Mouse (Mus musculus) bone marrow, adult 2 months (tissue): Measurements from ENCODE around the gene Lsm12. TPM values are rescaled to one million over a fixed set of nuclear protein-coding genes. Genes with fewer than 3 reads are reported as not detected.
A peak's percentile ranks its signal among the peaks of the same experiment; 100 is the strongest.

Source experiments
- H3K27ac ChIP-seq: fragments of 200-500 bp; 2 replicates; pipeline ENCODE4 v1.5.1; 2012; ENCODE audit warnings: low read depth, mild to moderate bottlenecking, control low read depth, inconsistent platforms, low read length; ENCODE audit not compliant: control insufficient read depth, poor library complexity, insufficient read depth
- H3K4me1 ChIP-seq: fragments of 200-500 bp; 2 replicates; pipeline ENCODE4 v1.6.1; 2011; ENCODE audit warnings: low read length; ENCODE audit not compliant: control insufficient read depth, insufficient read depth
- H3K4me3 ChIP-seq: fragments of 200-500 bp; replicated peaks from 2 replicates; pipeline ENCODE3; 2011; ENCODE audit warnings: mild to moderate bottlenecking, low read depth, low read length, control low read depth; ENCODE audit not compliant: control insufficient read depth
- CTCF ChIP-seq: fragments of 200-500 bp; IDR thresholded peaks from 2 replicates; pipeline ENCODE4 v1.5.1; 2011; ENCODE audit warnings: low read length, control low read depth; ENCODE audit not compliant: control insufficient read depth, insufficient read depth
- POLR2A ChIP-seq: fragments of 200-500 bp; IDR thresholded peaks from 2 replicates; pipeline ENCODE4 v1.6.1; 2011; ENCODE audit warnings: low read depth, mild to moderate bottlenecking, control low read depth, low read length, borderline replicate concordance; ENCODE audit not compliant: control insufficient read depth
- WGBS: fragments of 180-500 bp; shearing (Covaris S2); methylation state at CpG from one replicate; pipeline ENCODE4 v1.1.7; 2018; 5-methylcytosine and 5-hydroxymethylcytosine counted together
- polyA plus RNA-seq: library from polyadenylated mRNA; stranded (reverse); fragments of >200 nt; gene quantifications from 2 replicates; pipeline ENCODE4 v1.2.4, GENCODE M21; 2011; ENCODE audit warnings: low replicate concordance; ENCODE audit not compliant: missing spikeins, insufficient read depth, insufficient read length

Gene Lsm12
- polyA plus RNA-seq, 1 experiment: 43.4 TPM

DNA sequence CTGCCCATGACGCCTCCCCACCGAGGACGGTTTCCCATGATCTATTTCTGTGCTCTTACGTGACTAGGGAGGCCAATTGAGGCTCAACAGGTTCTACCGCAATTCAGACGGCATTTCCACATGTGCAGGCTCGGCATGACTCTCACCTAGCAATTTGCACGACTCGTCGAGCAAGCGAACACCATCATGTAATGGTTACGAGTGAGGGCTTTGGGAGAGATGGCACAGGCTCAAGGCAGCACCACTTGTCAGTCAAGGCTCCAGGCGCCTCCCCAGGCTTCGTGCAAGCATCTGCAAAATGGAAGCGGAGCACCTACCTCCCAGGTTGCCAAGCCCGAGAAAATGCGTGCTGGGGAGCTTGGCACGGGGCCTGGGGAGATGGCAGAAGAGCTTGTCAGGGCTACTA is 26.8 kb upstream of the Lsm12 start:
- Histone ChIP-seq H3K4me1 (peaks cover 14% of the 10 kb centered on the region), H3K27ac (no peak overlapping the region), H3K4me3 (no peak overlapping the region)
- TF ChIP-seq POLR2A: no peak
- no peak for TF ChIP-seq CTCF
- 89% methylated on average over 18 of the region's 18 CpGs for WGBS

DNA sequence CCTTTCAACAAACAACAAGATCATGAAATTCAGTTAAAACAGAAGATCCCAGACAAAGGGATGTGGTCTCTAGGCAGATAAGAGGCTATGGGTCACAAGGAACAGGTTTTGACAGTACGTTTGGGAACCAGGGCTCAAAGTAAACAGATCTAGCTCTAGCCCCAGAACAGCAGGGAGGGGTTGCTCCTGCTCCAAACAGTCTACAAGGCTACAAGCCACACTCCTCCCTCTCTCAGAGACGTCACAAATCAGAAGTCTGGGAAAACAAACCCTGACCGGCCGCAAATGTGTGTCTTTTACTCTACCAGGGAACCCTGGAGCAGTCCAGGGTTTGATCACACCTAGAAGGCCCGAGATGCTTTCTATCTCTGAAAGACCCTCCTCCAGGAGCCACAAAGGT is 25.9 kb upstream of the Lsm12 start:
- WGBS: 75% methylated on average over 5 of the region's 5 CpGs
- Histone ChIP-seq H3K27ac (no peak overlapping the region), H3K4me3 (no peak overlapping the region), H3K4me1 (peaks cover 14% of the 10 kb centered on the region)
- TF ChIP-seq CTCF (no peak), POLR2A (no peak)

DNA sequence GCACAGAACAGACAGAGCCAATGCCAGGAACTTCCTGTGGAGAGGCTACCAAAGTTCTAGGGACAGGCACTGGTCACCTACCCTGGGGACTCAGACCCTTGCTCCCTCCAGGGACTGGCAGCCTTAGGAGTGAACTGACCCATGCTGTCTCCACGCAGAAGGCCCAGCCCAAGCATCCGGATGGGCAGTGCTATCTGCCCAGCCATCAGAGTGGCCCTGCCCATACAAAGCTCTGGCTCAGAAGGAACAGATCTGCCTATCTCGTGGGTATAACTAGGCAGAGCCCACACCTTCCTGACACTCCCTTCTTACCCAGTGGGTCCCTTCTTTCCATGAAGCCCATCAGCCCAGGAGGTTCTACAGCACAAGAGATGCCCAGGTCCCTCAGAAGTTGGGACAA is 25.1 kb upstream of the Lsm12 start:
- WGBS: 73% methylated on average over 3 of the region's 3 CpGs
- TF ChIP-seq CTCF: no peak
- TF ChIP-seq POLR2A: no peak
- Histone ChIP-seq H3K4me1 (peaks cover 14% of the 10 kb centered on the region), H3K4me3 (no peak overlapping the region), H3K27ac (no peak overlapping the region)

DNA sequence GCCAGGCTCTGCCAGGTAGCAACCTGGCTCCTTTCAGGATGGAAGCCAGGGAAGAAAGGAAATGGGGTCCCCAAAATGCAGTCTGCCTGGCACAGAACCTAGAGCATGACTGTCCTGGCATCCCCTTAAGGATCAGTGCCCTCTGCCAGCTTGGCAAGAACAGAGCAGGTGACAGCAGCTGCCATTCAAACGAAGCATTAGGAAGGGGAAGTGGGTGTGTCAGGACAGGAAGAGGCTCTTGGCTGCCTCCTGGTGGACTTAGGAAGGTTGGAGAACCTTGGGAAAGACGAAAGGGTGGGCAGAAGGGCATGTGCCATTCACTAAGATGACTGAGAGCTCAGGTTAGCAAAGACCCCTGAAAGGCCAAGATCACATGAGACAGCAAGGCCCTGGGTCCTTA is 24.6 kb upstream of the Lsm12 start:
- H3K4me1 ChIP-seq: peaks cover 13% of the 10 kb centered on the region
- H3K4me3 ChIP-seq: no peak overlapping the region
- TF ChIP-seq CTCF (peak; percentile 82), POLR2A (no peak)
- no peak overlapping the region for H3K27ac ChIP-seq
- 16% methylated on average over 2 of the region's 2 CpGs for WGBS

DNA sequence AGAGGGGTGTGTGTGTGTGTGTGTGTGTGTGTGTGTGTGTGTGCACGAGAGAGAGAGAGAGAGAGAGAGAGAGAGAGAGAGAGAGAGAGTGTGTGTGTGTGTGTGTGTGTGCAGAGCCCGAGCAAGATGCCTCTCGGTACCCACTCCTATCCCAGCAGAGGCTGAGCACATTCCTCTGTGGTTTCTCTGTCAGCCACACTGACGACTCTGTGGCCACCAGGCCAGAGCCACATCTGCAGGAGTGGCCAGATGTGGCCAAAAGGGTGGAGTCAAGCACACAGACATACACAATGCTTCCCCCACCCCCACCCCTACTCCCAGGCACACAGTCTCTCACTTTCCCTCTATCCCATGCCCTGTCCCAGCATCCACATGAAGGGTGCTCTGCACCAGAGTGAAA is 23.8 kb upstream of the Lsm12 start:
- Histone ChIP-seq H3K4me1 (peaks cover 13% of the 10 kb centered on the region), H3K4me3 (no peak overlapping the region), H3K27ac (no peak overlapping the region)
- WGBS: 10% methylated on average over 4 of the region's 4 CpGs
- TF ChIP-seq POLR2A: no peak
- TF ChIP-seq CTCF: no peak

DNA sequence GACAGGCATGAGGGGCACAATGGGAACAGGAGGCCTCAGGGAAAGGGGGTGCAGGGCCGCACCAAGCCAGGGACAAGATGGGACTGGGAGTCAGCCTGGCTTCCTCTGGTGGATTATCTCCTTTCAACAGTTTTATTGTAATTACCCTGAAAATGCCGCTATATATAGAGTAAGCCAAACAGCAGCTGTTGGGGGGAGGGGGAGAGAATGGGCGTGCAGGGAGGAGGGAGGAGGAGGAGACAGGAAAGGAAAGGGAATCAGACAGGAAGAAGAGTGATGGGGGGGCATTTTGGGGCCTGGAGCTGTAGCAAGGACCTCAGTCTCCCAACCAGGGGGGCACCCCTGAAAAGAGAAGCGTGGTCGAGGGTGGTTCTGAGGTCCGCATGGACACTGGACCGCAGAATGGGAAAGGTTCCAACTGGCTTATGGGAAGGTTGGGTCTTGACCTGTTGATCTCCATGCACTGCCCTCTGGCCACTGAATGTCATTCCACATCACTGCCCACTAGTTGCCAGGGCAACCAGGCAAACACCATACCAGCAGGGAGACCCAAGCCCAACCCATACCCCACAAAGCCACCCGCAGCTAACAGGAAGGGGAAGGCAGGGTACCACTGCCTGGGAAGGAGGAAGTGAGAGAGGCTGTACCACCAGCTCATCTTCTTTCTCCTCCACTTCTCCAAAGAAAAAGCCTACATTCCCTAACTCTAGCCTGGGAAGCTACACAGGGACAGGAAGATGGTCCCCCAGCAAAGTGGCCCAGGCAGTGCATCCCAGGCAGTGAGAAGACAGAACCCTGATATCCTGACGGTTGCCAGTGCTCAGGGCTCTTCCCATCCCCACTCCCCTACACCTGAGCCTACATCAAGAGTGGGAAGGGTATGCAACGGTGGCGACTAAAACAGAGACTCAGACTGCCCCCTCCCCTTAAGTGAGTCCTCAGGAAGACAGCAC is 23.0 kb upstream of the Lsm12 start:
- Histone ChIP-seq H3K4me1 (peaks cover 13% of the 10 kb centered on the region), H3K27ac (no peak overlapping the region)

DNA sequence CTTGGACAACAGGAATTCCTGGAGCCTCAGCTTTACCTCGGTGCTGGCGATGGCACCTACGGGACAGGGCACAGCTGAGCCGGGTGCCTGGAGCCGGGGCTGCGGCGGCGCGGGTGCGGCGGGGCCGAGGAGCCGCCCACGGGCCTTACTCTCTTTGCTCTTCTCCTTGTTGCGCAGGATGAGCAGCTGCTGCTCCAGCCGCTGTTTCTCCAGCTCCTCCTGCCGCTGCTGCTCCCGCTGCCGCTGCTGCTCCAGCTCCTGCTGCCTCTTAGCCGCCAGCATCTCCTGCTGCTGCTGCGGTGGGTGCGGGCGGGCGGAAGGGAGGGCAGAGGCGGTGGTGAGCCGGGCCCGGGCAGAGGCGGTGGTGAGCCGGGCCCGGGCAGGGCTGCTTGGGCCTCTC is 21.4 kb upstream of the Lsm12 start:
- Histone ChIP-seq H3K4me3 (no peak overlapping the region), H3K27ac (no peak overlapping the region; the same call in 1 of the 2 replicates), H3K4me1 (peaks cover 13% of the 10 kb centered on the region)
- 92% methylated on average over 30 of the region's 30 CpGs for WGBS
- TF ChIP-seq POLR2A: no peak
- no peak for TF ChIP-seq CTCF

More for the DNA sequence above, 23.0 kb upstream of the Lsm12 start:
- WGBS: 36% methylated on average over 11 of the region's 11 CpGs
- no peak overlapping the region for H3K4me3 ChIP-seq
- no peak for TF ChIP-seq POLR2A
- TF ChIP-seq CTCF: no peak

DNA sequence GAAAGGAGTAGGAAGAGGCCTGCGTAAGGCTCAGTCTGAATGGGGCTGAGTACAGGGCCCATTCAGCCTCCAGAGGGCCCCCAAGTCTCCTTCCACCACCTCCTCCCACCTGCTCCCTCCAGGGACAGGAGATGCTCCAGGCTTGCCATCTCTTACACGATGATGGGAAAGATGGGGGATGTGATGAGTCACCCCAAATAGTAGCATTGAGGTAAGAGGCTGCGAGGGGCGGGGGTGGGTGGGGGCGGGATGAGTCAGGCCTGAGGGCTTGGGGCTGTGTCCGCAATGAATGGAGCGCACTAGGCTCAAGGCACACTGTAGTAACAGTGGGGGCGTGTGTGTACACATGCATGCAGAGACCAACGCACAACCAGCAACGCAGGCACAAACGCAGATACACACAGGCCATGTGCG is 16.3 kb upstream of the Lsm12 start:
- TF ChIP-seq POLR2A (no peak), CTCF (no peak)
- no peak overlapping the region for H3K27ac ChIP-seq
- H3K4me3 ChIP-seq: no peak overlapping the region
- 88% methylated on average over 12 of the region's 12 CpGs for WGBS
- no peaks in the 10 kb centered on the region for H3K4me1 ChIP-seq
